Mouse (Mus musculus) ES-Bruce4 (cell line): Measurements from ENCODE around the gene Cox7b.
"Not testable (repeated sequence)": the region's sequence is repeated elsewhere in the genome, so short reads cannot be mapped to it uniquely, and the experiment has no call there.

ENCODE experiments used
- CTCF ChIP-seq: IDR thresholded peaks from one replicate; pipeline ENCODE4 v1.8.1; 2011; ENCODE audit warnings: low read depth, low read length
- POLR2A ChIP-seq: IDR thresholded peaks from one replicate; pipeline ENCODE4 v1.8.1; 2011; ENCODE audit warnings: low read length; ENCODE audit not compliant: insufficient read depth

DNA sequence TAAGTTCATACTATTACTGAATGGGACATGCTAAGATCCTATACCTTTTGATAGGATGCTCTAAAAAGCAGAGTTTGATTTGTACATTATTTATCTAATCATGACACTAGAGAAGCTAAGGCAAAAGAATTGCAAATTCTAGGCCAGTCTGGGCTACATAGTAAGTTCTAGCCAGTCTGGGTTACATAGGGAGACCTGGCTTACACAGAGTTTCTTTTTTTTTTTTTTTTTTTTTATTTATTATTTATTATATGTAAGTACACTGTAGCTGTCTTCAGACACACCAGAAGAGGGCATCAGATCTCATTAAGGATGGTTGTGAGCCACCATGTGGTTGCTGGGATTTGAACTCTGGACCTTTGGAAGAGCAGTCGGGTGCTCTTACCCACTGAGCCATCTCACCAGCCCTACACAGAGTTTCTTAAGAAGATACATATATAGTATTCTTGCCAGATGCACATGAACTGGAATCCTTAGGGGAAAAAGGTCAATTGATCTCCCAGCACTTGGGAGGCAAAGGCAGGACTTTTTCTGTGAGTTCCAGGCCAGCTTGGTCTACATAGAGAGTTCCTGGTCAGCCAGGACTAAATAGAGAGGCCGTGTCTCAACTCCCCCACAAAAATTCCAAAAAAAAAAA is 641 bp upstream of the Cox7b start:
- TF ChIP-seq POLR2A, CTCF: not testable (repeated sequence)
